Comparison of ENCODE assay signal across 10 mouse cellular contexts in the genomic region with DNA sequence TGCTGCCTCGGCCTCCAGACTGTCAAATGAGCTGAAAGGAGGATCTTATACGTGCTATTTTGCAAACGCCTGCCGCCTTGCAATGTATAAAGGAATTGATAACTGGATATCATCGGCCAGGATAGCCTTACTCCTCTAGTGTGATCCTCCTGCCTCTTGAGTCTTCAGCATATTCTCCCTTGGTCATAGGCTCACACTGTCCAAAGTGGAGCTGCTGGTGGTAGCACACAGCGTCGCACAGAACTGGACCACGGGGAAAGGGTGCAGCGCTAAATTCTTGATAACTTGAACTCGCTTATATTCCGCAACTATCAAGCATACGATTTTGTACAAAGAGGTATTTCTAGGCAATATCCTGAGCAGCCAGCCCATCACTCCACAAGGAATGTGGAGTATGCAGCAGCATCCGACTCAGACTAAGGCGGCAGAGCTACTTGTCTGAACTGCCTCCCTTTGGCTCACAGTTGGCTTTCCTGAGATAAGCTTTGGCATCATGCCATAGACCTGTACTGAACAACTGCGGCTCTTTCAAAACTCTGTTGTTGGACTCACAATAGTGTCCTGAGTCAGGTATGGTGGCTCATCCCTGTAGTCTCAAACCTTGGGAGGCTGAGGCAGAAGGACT. TPM values are rescaled to one million over a fixed set of nuclear protein-coding genes. Genes with fewer than 3 reads are reported as not detected.
DNase-seq lines count a peak whose midpoint lies in the region; ATAC-seq lines count a peak whose summit lies in the region.
"Had no signal": no experiment of that assay in that cellular context is flagged by ENCODE, and none has a peak within 500 bp of the region (broad histone marks: within the 10 kb centered on the region; RNA-seq: fewer than 3 reads in every experiment).

No protein-coding gene starts in this region.

- 0 out of 2 replicates have a peak, but pooled peaks cover 3% of the 10 kb centered on the region for H3K36me3 ChIP-seq in forebrain, embryonic 13.5 days (ENCODE audit: poor library complexity, severe bottlenecking)
- H3K36me3 ChIP-seq in forebrain, embryonic 15.5 days: no peaks in the 10 kb centered on the region
- H3K36me3 ChIP-seq in limb, embryonic 11.5 days (ENCODE audit: control insufficient read depth, insufficient read depth, low read length): peaks cover 3% of the 10 kb centered on the region; the same call in 1 of the 2 replicates
- peaks cover 59% of the 10 kb centered on the region for H3K36me3 ChIP-seq in limb, embryonic 10.5 days
- peaks cover 30% of the 10 kb centered on the region for H3K36me3 ChIP-seq in limb, embryonic 13.5 days

- H3K4me1 ChIP-seq in forebrain, embryonic 13.5 days: peaks cover 13% of the 10 kb centered on the region
- H3K4me1 ChIP-seq in forebrain, embryonic 15.5 days: peaks cover 8% of the 10 kb centered on the region; the same call in 1 of the 2 replicates
- peaks cover 33% of the 10 kb centered on the region for H3K4me1 ChIP-seq in limb, embryonic 11.5 days (ENCODE audit: control insufficient read depth, insufficient read depth, low read length)
- H3K4me1 ChIP-seq in limb, embryonic 10.5 days: peaks cover 72% of the 10 kb centered on the region
- H3K4me1 ChIP-seq in limb, embryonic 13.5 days: peaks cover 69% of the 10 kb centered on the region

- ATAC-seq in forebrain, embryonic 13.5 days: peak; percentile 55; the same call in 1 of the 2 replicates
- ATAC-seq in forebrain, embryonic 15.5 days (replicated peaks): no peak
- no peak for ATAC-seq in limb, embryonic 11.5 days (ENCODE audit: insufficient number of reproducible peaks, low FRiP score, low TSS enrichment, low read depth)
- peak; percentile 52; the same call in 1 of the 2 replicates for ATAC-seq in limb, embryonic 13.5 days (ENCODE audit: low FRiP score, low read depth)

- no peak overlapping the region for H3K27ac ChIP-seq in forebrain, embryonic 13.5 days
- no peak overlapping the region for H3K27ac ChIP-seq in forebrain, embryonic 15.5 days (replicated peaks)
- no peak overlapping the region for H3K27ac ChIP-seq in limb, embryonic 11.5 days (replicated peaks; ENCODE audit: low read depth, low read length)
- H3K27ac ChIP-seq in limb, embryonic 10.5 days: no peak overlapping the region
- no peak overlapping the region for H3K27ac ChIP-seq in limb, embryonic 13.5 days
- H3K27ac ChIP-seq: liver, embryonic 14.5 days had no signal

- peak; percentile 23 for DNase-seq in limb, embryonic 11.5 days (ENCODE audit: low spot score)
- DNase-seq in limb, embryonic 10.5 days (ENCODE audit: low spot score): no peak
- DNase-seq in R1 (ENCODE audit: low read depth, low spot score): peak; percentile 61
- DNase-seq in layer of hippocampus, postnatal 14 days (ENCODE audit: low spot score in 2 of 2): no peak
- no peak for DNase-seq in gastrocnemius, postnatal 25 days
- DNase-seq: right cerebral cortex, postnatal 14 days had no signal

- 79% methylated on average over 15 of the region's 15 CpGs for WGBS in forebrain, embryonic 13.5 days
- WGBS in forebrain, embryonic 15.5 days: 77% methylated on average over 15 of the region's 15 CpGs
- WGBS in limb, embryonic 11.5 days: 85% methylated on average over 15 of the region's 15 CpGs
- WGBS in limb, embryonic 10.5 days: 88% methylated on average over 15 of the region's 15 CpGs
- WGBS in limb, embryonic 13.5 days: 70% methylated on average over 15 of the region's 15 CpGs

- H3K9me3 ChIP-seq in forebrain, embryonic 13.5 days (replicated peaks): no peaks in the 10 kb centered on the region
- H3K9me3 ChIP-seq in forebrain, embryonic 15.5 days: no peaks in the 10 kb centered on the region
- H3K9me3 ChIP-seq in limb, embryonic 11.5 days (ENCODE audit: control insufficient read depth, low read length): no peaks in the 10 kb centered on the region
- H3K9me3 ChIP-seq in limb, embryonic 10.5 days (replicated peaks): no peaks in the 10 kb centered on the region
- 0 out of 2 replicates have a peak, but pooled peaks cover 3% of the 10 kb centered on the region for H3K9me3 ChIP-seq in limb, embryonic 13.5 days

- no peak overlapping the region for H3K9ac ChIP-seq in forebrain, embryonic 13.5 days
- H3K9ac ChIP-seq in forebrain, embryonic 15.5 days (replicated peaks): no peak overlapping the region
- H3K9ac ChIP-seq in limb, embryonic 11.5 days (ENCODE audit: low read length): no peak overlapping the region
- peak overlapping the region; percentile 43 for H3K9ac ChIP-seq in limb, embryonic 13.5 days
- H3K9ac ChIP-seq: liver, embryonic 14.5 days had no signal

- no peak overlapping the region for H3K4me3 ChIP-seq in forebrain, embryonic 13.5 days
- no peak overlapping the region for H3K4me3 ChIP-seq in forebrain, embryonic 15.5 days
- no peak overlapping the region for H3K4me3 ChIP-seq in limb, embryonic 11.5 days (ENCODE audit: low read depth, low read length)
- no peak overlapping the region for H3K4me3 ChIP-seq in limb, embryonic 10.5 days
- H3K4me3 ChIP-seq in limb, embryonic 13.5 days: no peak overlapping the region

- H3K4me2 ChIP-seq in forebrain, embryonic 13.5 days: no peak overlapping the region
- no peak overlapping the region for H3K4me2 ChIP-seq in forebrain, embryonic 15.5 days (replicated peaks)
- H3K4me2 ChIP-seq in limb, embryonic 11.5 days (ENCODE audit: low read depth, severe bottlenecking): no peak overlapping the region
- H3K4me2 ChIP-seq in limb, embryonic 13.5 days (replicated peaks): peak overlapping the region; percentile 37

- no peaks in the 10 kb centered on the region for H3K27me3 ChIP-seq in forebrain, embryonic 13.5 days
- H3K27me3 ChIP-seq in forebrain, embryonic 15.5 days: no peaks in the 10 kb centered on the region
- no peaks in the 10 kb centered on the region for H3K27me3 ChIP-seq in limb, embryonic 11.5 days (ENCODE audit: control insufficient read depth, insufficient read depth, low read length)
- no peaks in the 10 kb centered on the region for H3K27me3 ChIP-seq in limb, embryonic 10.5 days (ENCODE audit: low read depth, poor library complexity, severe bottlenecking)
- H3K27me3 ChIP-seq in limb, embryonic 13.5 days: no peaks in the 10 kb centered on the region

RNA-seq across cellular contexts. Expression of gene Lpar1, which starts 18.9 kb away (rescaled TPM):
- 29.9 and 35.7 TPM in 2 replicates for polyA plus RNA-seq in forebrain, embryonic 13.5 days (2015; fragmentation: Nextera tagmentation; extraction: Ambion mirVana)
- 28.4 and 29.6 TPM in 2 replicates for polyA plus RNA-seq in forebrain, embryonic 15.5 days (2015; fragmentation: Nextera tagmentation; extraction: Ambion mirVana)
- polyA plus RNA-seq in limb, embryonic 11.5 days (2014; fragmentation: Nextera tagmentation; extraction: Ambion mirVana): 256 and 263 TPM in 2 replicates
- 197 and 253 TPM in 2 replicates for polyA plus RNA-seq in limb, embryonic 10.5 days (2016; fragmentation: Nextera tagmentation; extraction: Ambion mirVana)
- 231 and 236 TPM in 2 replicates for polyA plus RNA-seq in limb, embryonic 13.5 days (2015; fragmentation: Nextera tagmentation; extraction: Ambion mirVana)
- 10 to 100 TPM; 19.2 to 20.9 TPM for total RNA-seq in layer of hippocampus, postnatal 14 days (2021)
- total RNA-seq in gastrocnemius, postnatal 25 days (2021): 10 to 100 TPM; 14.8 to 15.4 TPM

Comparison
In these comparisons a context has a peak if more than half of its experiments do, and no peak if none do; other contexts are left out.
1. ATAC-seq: peak in forebrain, embryonic 13.5 days (single experiment) and limb, embryonic 13.5 days (single experiment); none in forebrain, embryonic 15.5 days (single experiment) and limb, embryonic 11.5 days (single experiment).
2. DNase-seq: peak in limb, embryonic 11.5 days (single experiment) and R1 (single experiment); none in limb, embryonic 10.5 days (single experiment), layer of hippocampus, postnatal 14 days (0 of 2) and gastrocnemius, postnatal 25 days (single experiment).